8 mouse cellular contexts compared by ENCODE assay signal in genomic region chr11:69996161-69997061, GRCm38 (mm10). TPM values are rescaled to one million over a fixed set of nuclear protein-coding genes. Genes with fewer than 3 reads are reported as not detected.
DNase-seq lines count a peak whose midpoint lies in the region; ATAC-seq and TF ChIP-seq lines count a peak whose summit lies in the region.

No protein-coding gene starts in this region.

- WGBS in heart, adult 2 months: 2% methylated on average over 65 of the region's 66 CpGs
- WGBS in forebrain, embryonic 15.5 days: 1% methylated on average over 66 of the region's 66 CpGs
- WGBS in hindbrain, postnatal 0 days: 1% methylated on average over 62 of the region's 66 CpGs
- WGBS in liver, postnatal 0 days (ENCODE audit: insufficient replicate concordance): under 1% methylated on average over 62 of the region's 66 CpGs
- 1% methylated on average over 61 of the region's 66 CpGs for WGBS in spleen, adult 2 months

- no peaks in the 10 kb centered on the region for H3K27me3 ChIP-seq in heart, adult 2 months (ENCODE audit: control insufficient read depth, insufficient read depth, low read length)
- no peaks in the 10 kb centered on the region for H3K27me3 ChIP-seq in forebrain, embryonic 15.5 days
- H3K27me3 ChIP-seq in hindbrain, postnatal 0 days (ENCODE audit: insufficient read depth, low read length): no peaks in the 10 kb centered on the region
- H3K27me3 ChIP-seq in liver, postnatal 0 days (ENCODE audit: insufficient read depth, low read length): no peaks in the 10 kb centered on the region
- no peaks in the 10 kb centered on the region for H3K27me3 ChIP-seq in spleen, adult 2 months (ENCODE audit: control insufficient read depth, insufficient read depth, low read length)

- H3K4me1 ChIP-seq in heart, adult 2 months (ENCODE audit: control insufficient read depth, insufficient read depth, low read length): peaks cover 5% of the 10 kb centered on the region
- H3K4me1 ChIP-seq in forebrain, embryonic 15.5 days: peaks cover 39% of the 10 kb centered on the region
- peaks cover 11% of the 10 kb centered on the region for H3K4me1 ChIP-seq in hindbrain, postnatal 0 days (ENCODE audit: insufficient read depth, low read length)
- peaks cover 37% of the 10 kb centered on the region for H3K4me1 ChIP-seq in liver, postnatal 0 days (ENCODE audit: insufficient read depth)
- peaks cover 13% of the 10 kb centered on the region; the same call in 1 of the 2 replicates for H3K4me1 ChIP-seq in spleen, adult 2 months (ENCODE audit: control insufficient read depth, insufficient read depth, insufficient read length)

- H3K36me3 ChIP-seq in heart, adult 2 months (ENCODE audit: control insufficient read depth, insufficient read depth, low read length): peaks cover 15% of the 10 kb centered on the region
- peaks cover 34% of the 10 kb centered on the region for H3K36me3 ChIP-seq in forebrain, embryonic 15.5 days
- peaks cover 12% of the 10 kb centered on the region; the same call in 1 of the 2 replicates for H3K36me3 ChIP-seq in hindbrain, postnatal 0 days (ENCODE audit: insufficient read depth, low read length)
- peaks cover 40% of the 10 kb centered on the region for H3K36me3 ChIP-seq in liver, postnatal 0 days (replicated peaks; ENCODE audit: insufficient read depth, low read length)
- peaks cover 30% of the 10 kb centered on the region for H3K36me3 ChIP-seq in spleen, adult 2 months (ENCODE audit: control insufficient read depth, insufficient read depth, low read length)

- DNase-seq in heart, adult 2 months: peak in 1 of 2 experiments; percentile 52
- no peak for DNase-seq in heart, adult 11 months
- peak; percentile 42 for DNase-seq in R1 (ENCODE audit: low read depth, low spot score)
- DNase-seq in hindbrain, postnatal 0 days (ENCODE audit: low spot score): peak; percentile 74
- peak; percentile 73 for DNase-seq in liver, postnatal 0 days
- DNase-seq in spleen, adult 2 months (ENCODE audit: low read depth in 1 of 2, low spot score in 2 of 2): peak in 1 of 2 experiments; percentile 68

- H3K4me2 ChIP-seq in forebrain, embryonic 15.5 days (replicated peaks): peak overlapping the region; percentile 66
- peak overlapping the region; percentile 68 for H3K4me2 ChIP-seq in hindbrain, postnatal 0 days (ENCODE audit: low read depth, low read length)
- peak overlapping the region; percentile 86 for H3K4me2 ChIP-seq in liver, postnatal 0 days (ENCODE audit: low read depth, low read length)

- intact Hi-C loops in heart, adult 2 months (cut with DNase I): loop anchor here (10.0 kb wide), 1 partner anchor 582 kb away; the partner anchor contains the start of gene Kdm6b

- 0 out of 2 replicates have a peak, but pooled peaks have one; percentile 0 for ATAC-seq in forebrain, embryonic 15.5 days (replicated peaks)
- ATAC-seq in hindbrain, postnatal 0 days: no peak
- ATAC-seq in liver, postnatal 0 days: peak; percentile 14
- ATAC-seq in inflammation-experienced regulatory T-cells, adult 6 months: no peak

- H3K4me3 ChIP-seq in heart, adult 2 months: peak overlapping the region; percentile 98
- peak overlapping the region; percentile 64 for H3K4me3 ChIP-seq in forebrain, embryonic 15.5 days
- peak overlapping the region; percentile 60 for H3K4me3 ChIP-seq in hindbrain, postnatal 0 days (ENCODE audit: low read length)
- peak overlapping the region; percentile 98 for H3K4me3 ChIP-seq in liver, postnatal 0 days (ENCODE audit: low read depth, low read length)
- peak overlapping the region; percentile 91 for H3K4me3 ChIP-seq in spleen, adult 2 months (ENCODE audit: extremely low read depth, insufficient read depth, insufficient read length)

- TF ChIP-seq EP300 in heart, adult 2 months (IDR thresholded peaks at IDR 0.05; ENCODE audit: insufficient read depth, low read depth, low read length): no peak
- no peak for TF ChIP-seq EP300 in liver, postnatal 0 days (IDR thresholded peaks at IDR 0.05; ENCODE audit: low read depth)

- no peaks in the 10 kb centered on the region for H3K9me3 ChIP-seq in forebrain, embryonic 15.5 days
- H3K9me3 ChIP-seq in hindbrain, postnatal 0 days (ENCODE audit: low read length): no peaks in the 10 kb centered on the region
- no peaks in the 10 kb centered on the region for H3K9me3 ChIP-seq in liver, postnatal 0 days (ENCODE audit: low read length)

- TF ChIP-seq CTCF in heart, adult 2 months (IDR thresholded peaks at IDR 0.05): no peak
- TF ChIP-seq CTCF in hindbrain, postnatal 0 days (IDR thresholded peaks at IDR 0.05; ENCODE audit: low read depth): no peak
- no peak for TF ChIP-seq CTCF in liver, postnatal 0 days (IDR thresholded peaks at IDR 0.05; ENCODE audit: low read depth)
- no peak for TF ChIP-seq CTCF in spleen, adult 2 months (IDR thresholded peaks at IDR 0.05; ENCODE audit: extremely low read depth, insufficient read depth, insufficient read length, insufficient replicate concordance)

- H3K27ac ChIP-seq in heart, adult 2 months: peak overlapping the region; percentile 97
- peak overlapping the region; percentile 94 for H3K27ac ChIP-seq in forebrain, embryonic 15.5 days (replicated peaks)
- H3K27ac ChIP-seq in hindbrain, postnatal 0 days: peak overlapping the region; percentile 90
- peak overlapping the region; percentile 98 for H3K27ac ChIP-seq in liver, postnatal 0 days (ENCODE audit: low read depth)
- peak overlapping the region; percentile 98 for H3K27ac ChIP-seq in spleen, adult 2 months (ENCODE audit: insufficient read depth, low read length)

- H3K79me2 ChIP-seq in heart, adult 2 months (replicated peaks; ENCODE audit: control insufficient read depth, insufficient read depth, low read length): peaks cover 1% of the 10 kb centered on the region

- H3K9ac ChIP-seq in heart, adult 2 months (ENCODE audit: low read depth, low read length): peak overlapping the region; percentile 91
- H3K9ac ChIP-seq in forebrain, embryonic 15.5 days (replicated peaks): peak overlapping the region; percentile 87
- H3K9ac ChIP-seq in hindbrain, postnatal 0 days (replicated peaks; ENCODE audit: low read length): peak overlapping the region; percentile 64
- peak overlapping the region; percentile 99 for H3K9ac ChIP-seq in liver, postnatal 0 days (replicated peaks)

- no peak for TF ChIP-seq POLR2A in heart, adult 2 months (IDR thresholded peaks at IDR 0.05; ENCODE audit: insufficient read depth, low read depth, low read length)
- no peak for TF ChIP-seq POLR2A in spleen, adult 2 months (IDR thresholded peaks at IDR 0.05; ENCODE audit: low read depth, low read length)

RNA-seq across cellular contexts. Expression of gene Phf23, which starts 0.8 kb away (rescaled TPM):
- total RNA-seq in heart, adult 2 months (2021): 10 to 100 TPM; 18.1 to 22.8 TPM
- polyA plus RNA-seq in heart, adult 2 months (2012; rRNA removed): 11.5 and 17.6 TPM in 2 replicates
- polyA plus RNA-seq in forebrain, embryonic 15.5 days (2015; fragmentation: Nextera tagmentation; extraction: Ambion mirVana): 71.5 and 75.6 TPM in 2 replicates
- total RNA-seq in hindbrain, postnatal 0 days (2014; rRNA removed): 34.3 and 47.9 TPM in 2 replicates
- polyA plus RNA-seq in hindbrain, postnatal 0 days (2015; fragmentation: Nextera tagmentation; extraction: Ambion mirVana): 44.0 and 46.0 TPM in 2 replicates
- polyA plus RNA-seq in liver, postnatal 0 days (2015; fragmentation: Nextera tagmentation; extraction: Ambion mirVana): 19.5 and 25.5 TPM in 2 replicates
- 13.8 and 21.4 TPM in 2 replicates for polyA plus RNA-seq in spleen, adult 2 months (2012; rRNA removed)
- polyA plus RNA-seq in inflammation-experienced regulatory T-cells, adult 6 months (2017; shearing (Covaris generic)): 10 to 100 TPM; 32.7 to 38.3 (median 36.0) TPM

RNA-seq across cellular contexts. Expression of gene Dvl2, which starts 4.0 kb away (rescaled TPM):
- total RNA-seq in heart, adult 2 months (2021): 1 to 10 TPM; 4.1 to 4.9 TPM
- 6.1 and 7.4 TPM in 2 replicates for polyA plus RNA-seq in heart, adult 2 months (2012; rRNA removed)
- 35.3 and 37.5 TPM in 2 replicates for polyA plus RNA-seq in forebrain, embryonic 15.5 days (2015; fragmentation: Nextera tagmentation; extraction: Ambion mirVana)
- total RNA-seq in hindbrain, postnatal 0 days (2014; rRNA removed): 20.9 and 37.3 TPM in 2 replicates
- 18.1 and 19.3 TPM in 2 replicates for polyA plus RNA-seq in hindbrain, postnatal 0 days (2015; fragmentation: Nextera tagmentation; extraction: Ambion mirVana)
- polyA plus RNA-seq in liver, postnatal 0 days (2015; fragmentation: Nextera tagmentation; extraction: Ambion mirVana): 2.7 and 3.4 TPM in 2 replicates
- polyA plus RNA-seq in spleen, adult 2 months (2012; rRNA removed): 21.4 and 22.3 TPM in 2 replicates
- 1 to 10 TPM; 2.5 to 5.0 (median 4.9) TPM for polyA plus RNA-seq in inflammation-experienced regulatory T-cells, adult 6 months (2017; shearing (Covaris generic))

RNA-seq across cellular contexts. Expression of gene Gabarap, which starts 5.5 kb away (rescaled TPM):
- total RNA-seq in heart, adult 2 months (2021): 100 to 1,000 TPM; 284 to 340 TPM
- polyA plus RNA-seq in heart, adult 2 months (2012; rRNA removed): 469 and 750 TPM in 2 replicates
- polyA plus RNA-seq in forebrain, embryonic 15.5 days (2015; fragmentation: Nextera tagmentation; extraction: Ambion mirVana): 610 and 626 TPM in 2 replicates
- total RNA-seq in hindbrain, postnatal 0 days (2014; rRNA removed): 175 and 209 TPM in 2 replicates
- polyA plus RNA-seq in hindbrain, postnatal 0 days (2015; fragmentation: Nextera tagmentation; extraction: Ambion mirVana): 548 and 563 TPM in 2 replicates
- 305 and 324 TPM in 2 replicates for polyA plus RNA-seq in liver, postnatal 0 days (2015; fragmentation: Nextera tagmentation; extraction: Ambion mirVana)
- polyA plus RNA-seq in spleen, adult 2 months (2012; rRNA removed): 235 and 251 TPM in 2 replicates
- polyA plus RNA-seq in inflammation-experienced regulatory T-cells, adult 6 months (2017; shearing (Covaris generic)): 100 to 1,000 TPM; 352 to 384 (median 366) TPM

RNA-seq across cellular contexts. Expression of gene Elp5, which starts 14.1 kb away (rescaled TPM):
- 10 to 100 TPM; 39.0 to 42.2 TPM for total RNA-seq in heart, adult 2 months (2021)
- polyA plus RNA-seq in heart, adult 2 months (2012; rRNA removed): 61.6 and 78.5 TPM in 2 replicates
- polyA plus RNA-seq in forebrain, embryonic 15.5 days (2015; fragmentation: Nextera tagmentation; extraction: Ambion mirVana): 170 and 171 TPM in 2 replicates
- 137 and 147 TPM in 2 replicates for total RNA-seq in hindbrain, postnatal 0 days (2014; rRNA removed)
- polyA plus RNA-seq in hindbrain, postnatal 0 days (2015; fragmentation: Nextera tagmentation; extraction: Ambion mirVana): 168 and 170 TPM in 2 replicates
- polyA plus RNA-seq in liver, postnatal 0 days (2015; fragmentation: Nextera tagmentation; extraction: Ambion mirVana): 40.6 and 42.9 TPM in 2 replicates
- polyA plus RNA-seq in spleen, adult 2 months (2012; rRNA removed): 32.5 and 33.3 TPM in 2 replicates
- polyA plus RNA-seq in inflammation-experienced regulatory T-cells, adult 6 months (2017; shearing (Covaris generic)): 10 to 100 TPM; 61.5 to 78.3 (median 68.5) TPM

RNA-seq across cellular contexts. Expression of gene Ctdnep1, which starts 15.5 kb away (rescaled TPM):
- 100 to 1,000 TPM; 143 to 144 TPM for total RNA-seq in heart, adult 2 months (2021)
- 138 and 190 TPM in 2 replicates for polyA plus RNA-seq in heart, adult 2 months (2012; rRNA removed)
- polyA plus RNA-seq in forebrain, embryonic 15.5 days (2015; fragmentation: Nextera tagmentation; extraction: Ambion mirVana): 18.4 and 20.8 TPM in 2 replicates
- total RNA-seq in hindbrain, postnatal 0 days (2014; rRNA removed): 37.7 and 40.9 TPM in 2 replicates
- 24.7 and 25.0 TPM in 2 replicates for polyA plus RNA-seq in hindbrain, postnatal 0 days (2015; fragmentation: Nextera tagmentation; extraction: Ambion mirVana)
- polyA plus RNA-seq in liver, postnatal 0 days (2015; fragmentation: Nextera tagmentation; extraction: Ambion mirVana): 8.4 and 9.7 TPM in 2 replicates
- 75.8 and 87.9 TPM in 2 replicates for polyA plus RNA-seq in spleen, adult 2 months (2012; rRNA removed)
- 10 to 100 TPM; 25.8 to 35.6 (median 29.3) TPM for polyA plus RNA-seq in inflammation-experienced regulatory T-cells, adult 6 months (2017; shearing (Covaris generic))

Comparison
In these comparisons a context has a peak if more than half of its experiments do, and no peak if none do; other contexts are left out.
1. ATAC-seq: peak in forebrain, embryonic 15.5 days (single experiment) and liver, postnatal 0 days (single experiment); none in hindbrain, postnatal 0 days (single experiment) and inflammation-experienced regulatory T-cells, adult 6 months (single experiment).
2. Peak in every context shown above with its lines, with median percentiles within 50 percentile points of each other: H3K27ac ChIP-seq, H3K4me3 ChIP-seq, H3K9ac ChIP-seq and H3K4me2 ChIP-seq.